Mouse (Mus musculus): ENCODE results near the gene Sh3bp2.
"Not testable (repeated sequence)": the region's sequence is repeated elsewhere in the genome, so short reads cannot be mapped to it uniquely, and the experiment has no call there.

Sh3bp2 gene

GRCm38 (mm10) chr5:34527352-34527751 is 1.7 kb downstream of the Sh3bp2 start:
- DNase-seq = no peak

GRCm38 (mm10) chr5:34528724-34529123 is 3.1 kb downstream of the Sh3bp2 start:
- no peak for DNase-seq

GRCm38 (mm10) chr5:34530116-34530515 is 4.5 kb downstream of the Sh3bp2 start:
- no peak for DNase-seq

GRCm38 (mm10) chr5:34530687-34531086 is 5.0 kb downstream of the Sh3bp2 start:
- no peak for DNase-seq

- DNase-seq = no peak
Measured at GRCm38 (mm10) chr5:34533066-34533465, 7.4 kb downstream of the Sh3bp2 start.

- DNase-seq = no peak
Measured at GRCm38 (mm10) chr5:34533820-34534219, 8.2 kb downstream of the Sh3bp2 start.

- DNase-seq = no peak
Measured at GRCm38 (mm10) chr5:34534776-34535581, 9.3 kb downstream of the Sh3bp2 start.

GRCm38 (mm10) chr5:34535831-34536230 is 10.2 kb downstream of the Sh3bp2 start:
- no peak for DNase-seq

GRCm38 (mm10) chr5:34538079-34538478 is 12.4 kb downstream of the Sh3bp2 start:
- no peak for DNase-seq

GRCm38 (mm10) chr5:34538527-34538926 is 12.9 kb downstream of the Sh3bp2 start:
- no peak for DNase-seq

- DNase-seq = no peak
Measured at GRCm38 (mm10) chr5:34539121-34539520, 13.5 kb downstream of the Sh3bp2 start.

GRCm38 (mm10) chr5:34542166-34542565 is 16.5 kb downstream of the Sh3bp2 start:
- DNase-seq = no peak

- no peak for DNase-seq
Measured at GRCm38 (mm10) chr5:34543114-34543513, 17.5 kb downstream of the Sh3bp2 start.

GRCm38 (mm10) chr5:34547410-34547809 is 21.8 kb downstream of the Sh3bp2 start:
- DNase-seq = peak; percentile 11

GRCm38 (mm10) chr5:34549135-34549482 is 23.5 kb downstream of the Sh3bp2 start:
- DNase-seq = peak; percentile 7

- DNase-seq = peak; percentile 16
Measured at GRCm38 (mm10) chr5:34549483-34550221, 24.0 kb downstream of the Sh3bp2 start.

- DNase-seq = peak; percentile 5
Measured at GRCm38 (mm10) chr5:34550251-34550650, 24.6 kb downstream of the Sh3bp2 start.

GRCm38 (mm10) chr5:34551821-34552220 is 26.2 kb downstream of the Sh3bp2 start:
- no peak for DNase-seq

- DNase-seq = no peak
Measured at GRCm38 (mm10) chr5:34563854-34564253, 38.2 kb downstream of the Sh3bp2 start.

- no peak for DNase-seq
Measured at GRCm38 (mm10) chr5:34564291-34564690, 38.7 kb downstream of the Sh3bp2 start.

GRCm38 (mm10) chr5:34565545-34566283 is 40.1 kb downstream of the Sh3bp2 start:
- DNase-seq = no peak

- no peak for DNase-seq
Measured at GRCm38 (mm10) chr5:34571551-34571950, 45.9 kb downstream of the Sh3bp2 start.

GRCm38 (mm10) chr5:34572568-34572967 is 46.9 kb downstream of the Sh3bp2 start:
- DNase-seq = not testable (repeated sequence)
